In genomic region chr9:94681095-94681487, GRCm38 (mm10) we compare ENCODE assay signal across 10 mouse cellular contexts. TPM values are rescaled to one million over a fixed set of nuclear protein-coding genes. Genes with fewer than 3 reads are reported as not detected.
DNase-seq lines count a peak whose midpoint lies in the region; ATAC-seq and TF ChIP-seq lines count a peak whose summit lies in the region.
"Had no signal": no experiment of that assay in that cellular context is flagged by ENCODE, and none has a peak within 500 bp of the region (broad histone marks: within the 10 kb centered on the region; RNA-seq: fewer than 3 reads in every experiment).

No protein-coding gene starts in this region.

- H3K27ac ChIP-seq in stomach, embryonic 14.5 days (ENCODE audit: low read length), result no peak overlapping the region
- H3K27ac ChIP-seq in stomach, postnatal 0 days (replicated peaks), result no peak overlapping the region
- H3K27ac ChIP-seq in intestine, embryonic 15.5 days, result no peak overlapping the region
- H3K27ac ChIP-seq: limb, embryonic 12.5 days had no signal

- H3K9ac ChIP-seq in stomach, embryonic 14.5 days (replicated peaks; ENCODE audit: low read depth, low read length), result no peak overlapping the region
- no peak overlapping the region for H3K9ac ChIP-seq in stomach, postnatal 0 days (ENCODE audit: low read length)
- no peak overlapping the region for H3K9ac ChIP-seq in intestine, embryonic 15.5 days
- H3K9ac ChIP-seq: limb, embryonic 12.5 days had no signal

- ATAC-seq in frontal cortex, adult (ENCODE audit: low TSS enrichment), result peak; percentile 78
- 0 out of 2 replicates have a peak, but pooled peaks have one; percentile 29 for ATAC-seq in stomach, embryonic 14.5 days (ENCODE audit: insufficient number of reproducible peaks, insufficient read depth, low FRiP score, low read depth)
- ATAC-seq in stomach, postnatal 0 days (ENCODE audit: low FRiP score, low TSS enrichment), result no peak
- ATAC-seq in intestine, embryonic 15.5 days, result no peak

- H3K4me2 ChIP-seq in stomach, embryonic 14.5 days (replicated peaks; ENCODE audit: low read depth, low read length), result no peak overlapping the region
- H3K4me2 ChIP-seq in stomach, postnatal 0 days (replicated peaks; ENCODE audit: low read depth), result no peak overlapping the region
- H3K4me2 ChIP-seq in intestine, embryonic 15.5 days (replicated peaks), result no peak overlapping the region
- H3K4me2 ChIP-seq: limb, embryonic 12.5 days had no signal

- no peaks in the 10 kb centered on the region for H3K9me3 ChIP-seq in stomach, embryonic 14.5 days (ENCODE audit: control insufficient read depth, low read depth, low read length)
- H3K9me3 ChIP-seq in stomach, postnatal 0 days (ENCODE audit: control insufficient read depth, low read length), result no peaks in the 10 kb centered on the region
- H3K9me3 ChIP-seq in intestine, embryonic 15.5 days, result no peaks in the 10 kb centered on the region
- H3K9me3 ChIP-seq: limb, embryonic 12.5 days had no signal

- DNase-seq in frontal cortex, postnatal 14 days (ENCODE audit: low spot score in 2 of 2), result no peak
- no peak for DNase-seq in stomach, postnatal 0 days (ENCODE audit: low spot score)
- peak; percentile 64 for DNase-seq in heart, postnatal 4 days
- DNase-seq in testis, postnatal 10 days (ENCODE audit: low spot score), result peak; percentile 75
- DNase-seq in adrenal gland, adult 18-20 months (ENCODE audit: low spot score in 2 of 2), result no peak
- DNase-seq: thymus, adult 18-20 months had no signal

- no peaks in the 10 kb centered on the region for H3K36me3 ChIP-seq in stomach, embryonic 14.5 days (ENCODE audit: control insufficient read depth, insufficient read depth, low read length)
- H3K36me3 ChIP-seq in stomach, postnatal 0 days (ENCODE audit: control insufficient read depth, insufficient read depth, low read length), result no peaks in the 10 kb centered on the region
- no peaks in the 10 kb centered on the region for H3K36me3 ChIP-seq in intestine, embryonic 15.5 days
- H3K36me3 ChIP-seq: limb, embryonic 12.5 days had no signal

- H3K27me3 ChIP-seq in stomach, embryonic 14.5 days (ENCODE audit: control insufficient read depth, insufficient read depth, low read length), result no peaks in the 10 kb centered on the region
- no peaks in the 10 kb centered on the region for H3K27me3 ChIP-seq in stomach, postnatal 0 days (ENCODE audit: control insufficient read depth, insufficient read depth, low read length)
- H3K27me3 ChIP-seq in intestine, embryonic 15.5 days (replicated peaks), result no peaks in the 10 kb centered on the region
- H3K27me3 ChIP-seq: limb, embryonic 12.5 days had no signal

- TF ChIP-seq EP300 in stomach, postnatal 0 days (optimal IDR thresholded peaks at IDR 0.05), result no peak

- TF ChIP-seq CTCF in stomach, postnatal 0 days (IDR thresholded peaks at IDR 0.05; ENCODE audit: low read depth), result no peak

- no peaks in the 10 kb centered on the region for H3K4me1 ChIP-seq in stomach, embryonic 14.5 days (ENCODE audit: control insufficient read depth, insufficient read depth, low read length)
- H3K4me1 ChIP-seq in stomach, postnatal 0 days (replicated peaks; ENCODE audit: control insufficient read depth, insufficient read depth), result no peaks in the 10 kb centered on the region
- no peaks in the 10 kb centered on the region for H3K4me1 ChIP-seq in intestine, embryonic 15.5 days (replicated peaks)
- H3K4me1 ChIP-seq: limb, embryonic 12.5 days had no signal

- no peak overlapping the region for H3K4me3 ChIP-seq in stomach, embryonic 14.5 days (ENCODE audit: low read depth, low read length)
- no peak overlapping the region for H3K4me3 ChIP-seq in stomach, postnatal 0 days (ENCODE audit: low read depth, low read length)
- no peak overlapping the region for H3K4me3 ChIP-seq in intestine, embryonic 15.5 days (replicated peaks)
- H3K4me3 ChIP-seq: limb, embryonic 12.5 days had no signal

- WGBS in stomach, embryonic 14.5 days, result 76% methylated on average over 8 of the region's 8 CpGs
- WGBS in stomach, postnatal 0 days, result 71% methylated on average over 8 of the region's 8 CpGs
- WGBS in intestine, embryonic 15.5 days, result 90% methylated on average over 8 of the region's 8 CpGs

RNA-seq across cellular contexts. Expression of gene Slc9a9, which starts 11.4 kb away (rescaled TPM):
- 4.2 and 4.6 TPM in 2 replicates for polyA plus RNA-seq in stomach, embryonic 14.5 days (2014; fragmentation: Nextera tagmentation; extraction: Ambion mirVana)
- polyA plus RNA-seq in stomach, postnatal 0 days (2015; fragmentation: Nextera tagmentation; extraction: Ambion mirVana), result 3.4 and 3.8 TPM in 2 replicates
- 1 to 10 TPM; 2.6 to 2.7 TPM for total RNA-seq in heart, postnatal 4 days (2021)
- 1 to 10 TPM; 2.4 to 4.1 TPM for total RNA-seq in adrenal gland, adult 18-20 months (2021)
- 2.4 and 3.0 TPM in 2 replicates for polyA plus RNA-seq in intestine, embryonic 15.5 days (2015; fragmentation: Nextera tagmentation; extraction: Ambion mirVana)

Comparison
In these comparisons a context has a peak if more than half of its experiments do, and no peak if none do; other contexts are left out.
1. ATAC-seq: peak in frontal cortex, adult (single experiment) and stomach, embryonic 14.5 days (single experiment); none in stomach, postnatal 0 days (single experiment) and intestine, embryonic 15.5 days (single experiment).
2. DNase-seq: peak in heart, postnatal 4 days (single experiment) and testis, postnatal 10 days (single experiment); none in frontal cortex, postnatal 14 days (0 of 2), stomach, postnatal 0 days (single experiment) and adrenal gland, adult 18-20 months (0 of 2).